Mouse (Mus musculus): ENCODE results near the gene Nr6a1. TPM values are rescaled to one million over a fixed set of nuclear protein-coding genes. Genes with fewer than 3 reads are reported as not detected.
A peak's percentile ranks its signal among the peaks of the same experiment; 100 is the strongest.

The Nr6a1 gene
- polyA plus RNA-seq, 1 experiment, result 7.9 TPM

DNA sequence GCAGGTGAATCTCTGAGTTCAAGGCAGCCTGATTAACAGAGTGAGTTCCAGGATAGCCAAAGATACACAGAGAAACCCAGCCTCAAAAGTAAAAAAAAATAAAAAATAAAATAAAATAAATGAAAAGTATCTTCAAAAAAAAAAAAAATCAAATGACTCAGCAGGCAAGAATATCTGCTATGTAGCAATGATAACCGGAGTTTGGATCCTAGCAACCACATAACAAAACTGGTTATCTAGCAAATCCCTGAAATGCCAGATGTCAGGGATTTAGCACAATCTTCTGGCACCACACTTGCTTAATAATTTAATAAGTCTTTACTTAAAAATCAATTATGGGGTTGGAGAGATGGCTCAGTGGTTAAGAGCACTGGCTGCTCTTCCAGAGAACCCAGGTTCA, 23.2 kb downstream of the Nr6a1 start:
- no peak overlapping the region for H3K4me3 ChIP-seq (ENCODE audit: insufficient read depth, low read length)
- no peaks in the 10 kb centered on the region for H3K4me1 ChIP-seq (ENCODE audit: control insufficient read depth, insufficient read depth, low read length)
- no peak for TF ChIP-seq POLR2A (IDR thresholded peaks at IDR 0.05; ENCODE audit: extremely low read depth, insufficient read depth, low read length)
- TF ChIP-seq CTCF (IDR thresholded peaks at IDR 0.05; ENCODE audit: extremely low read depth, insufficient read depth, low read length), result no peak
- no peak overlapping the region for H3K27ac ChIP-seq (ENCODE audit: insufficient read depth, low read length)

DNA sequence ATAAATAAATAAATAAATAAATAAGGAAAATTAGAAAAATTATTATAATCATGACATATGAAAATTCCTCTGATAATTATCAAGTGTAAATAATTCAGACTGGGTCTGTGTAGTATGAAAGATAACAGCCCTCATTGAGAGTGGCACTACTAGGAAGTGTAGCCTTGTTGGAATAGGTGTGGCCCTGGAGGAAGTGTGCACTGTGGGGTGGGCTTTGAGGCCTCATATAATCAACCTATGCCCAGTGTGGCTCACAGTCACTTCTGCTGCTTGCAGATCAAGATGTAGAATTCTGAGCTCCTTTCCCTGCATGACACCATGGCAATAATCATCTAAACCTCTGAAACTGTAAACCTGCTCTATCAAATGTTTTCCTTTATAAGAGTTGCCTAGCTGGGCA, 24.6 kb downstream of the Nr6a1 start:
- TF ChIP-seq CTCF (IDR thresholded peaks at IDR 0.05; ENCODE audit: extremely low read depth, insufficient read depth, low read length), result no peak

DNA sequence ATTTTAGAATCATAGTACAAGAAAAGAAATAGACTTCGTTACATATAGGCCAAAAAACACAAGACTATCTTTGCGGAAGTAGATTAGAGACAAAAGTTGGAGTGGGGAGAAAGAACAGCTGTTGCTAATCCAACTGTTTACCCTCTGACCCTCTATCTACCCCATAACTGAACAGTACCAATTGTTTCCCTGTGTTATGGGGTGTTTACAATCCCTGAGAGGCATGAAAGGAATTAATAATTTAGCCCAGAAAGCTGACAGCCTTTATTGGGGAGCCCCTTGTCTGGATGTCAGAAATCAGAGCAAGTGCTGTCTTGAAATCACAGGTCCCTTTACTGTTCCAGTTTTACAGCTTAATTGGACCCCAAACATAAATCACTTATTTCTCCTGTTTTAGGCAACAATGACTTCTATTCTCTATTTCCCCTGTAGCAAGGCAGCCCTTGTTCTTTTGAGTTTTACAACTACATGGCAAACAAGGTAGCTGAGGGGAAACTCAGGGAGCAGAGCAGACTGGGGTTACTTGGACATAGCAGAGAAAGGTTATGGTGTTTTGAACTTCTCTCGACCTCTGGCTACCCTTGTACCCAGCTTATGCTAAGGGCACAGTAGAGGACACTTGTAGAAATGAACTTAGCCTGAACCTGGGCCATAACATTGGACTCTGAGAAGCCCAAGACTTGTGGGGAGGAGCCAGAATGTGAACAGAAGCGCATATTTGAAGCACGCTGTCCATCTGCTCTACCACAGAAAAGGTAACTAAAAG, 46.4 kb downstream of the Nr6a1 start:
- TF ChIP-seq POLR2A (IDR thresholded peaks at IDR 0.05; ENCODE audit: extremely low read depth, insufficient read depth, low read length), result no peak
- no peak for TF ChIP-seq CTCF (IDR thresholded peaks at IDR 0.05; ENCODE audit: extremely low read depth, insufficient read depth, low read length)

More for the DNA sequence above, 24.6 kb downstream of the Nr6a1 start:
- no peak overlapping the region for H3K4me3 ChIP-seq (ENCODE audit: insufficient read depth, low read length)
- no peak overlapping the region for H3K27ac ChIP-seq (ENCODE audit: insufficient read depth, low read length)
- H3K4me1 ChIP-seq (ENCODE audit: control insufficient read depth, insufficient read depth, low read length), result no peaks in the 10 kb centered on the region

DNA sequence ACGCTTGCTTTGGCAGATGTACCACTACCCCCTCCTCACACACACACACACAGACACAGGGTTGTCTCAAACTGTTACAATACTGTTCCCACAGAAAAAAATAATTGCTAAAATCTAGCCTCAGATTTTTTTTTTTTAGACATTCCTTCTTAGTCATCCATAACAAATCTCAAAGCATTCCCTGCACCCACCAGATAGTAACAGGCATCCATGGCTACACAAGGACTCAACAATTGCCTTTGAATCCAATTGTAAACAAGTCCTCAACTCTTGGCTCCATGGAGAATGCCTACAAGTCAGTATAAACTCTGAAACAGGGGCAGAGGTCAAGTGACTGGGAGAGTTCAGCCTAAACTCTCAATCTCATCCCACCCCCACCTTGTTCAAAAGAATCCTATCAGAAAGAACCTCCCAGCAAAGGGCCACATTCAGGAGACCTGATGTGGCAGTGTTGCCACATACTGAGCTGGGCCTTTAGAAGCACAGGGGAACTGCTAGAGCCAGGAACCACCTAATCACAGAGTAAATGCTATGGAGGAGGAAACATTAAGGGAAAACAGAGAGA, 52.9 kb downstream of the Nr6a1 start:
- Histone ChIP-seq H3K4me1 (ENCODE audit: control insufficient read depth, insufficient read depth, low read length) (no peaks in the 10 kb centered on the region; the same call in 1 of the 2 replicates), H3K4me3 (ENCODE audit: insufficient read depth, low read length) (no peak overlapping the region), H3K27ac (ENCODE audit: insufficient read depth, low read length) (no peak overlapping the region)
- TF ChIP-seq CTCF (IDR thresholded peaks at IDR 0.05; ENCODE audit: extremely low read depth, insufficient read depth, low read length) (no peak), POLR2A (IDR thresholded peaks at IDR 0.05; ENCODE audit: extremely low read depth, insufficient read depth, low read length) (no peak)

More for the DNA sequence above, 46.4 kb downstream of the Nr6a1 start:
- Histone ChIP-seq H3K27ac (ENCODE audit: insufficient read depth, low read length) (no peak overlapping the region), H3K4me3 (ENCODE audit: insufficient read depth, low read length) (no peak overlapping the region), H3K4me1 (ENCODE audit: control insufficient read depth, insufficient read depth, low read length) (no peaks in the 10 kb centered on the region)

DNA sequence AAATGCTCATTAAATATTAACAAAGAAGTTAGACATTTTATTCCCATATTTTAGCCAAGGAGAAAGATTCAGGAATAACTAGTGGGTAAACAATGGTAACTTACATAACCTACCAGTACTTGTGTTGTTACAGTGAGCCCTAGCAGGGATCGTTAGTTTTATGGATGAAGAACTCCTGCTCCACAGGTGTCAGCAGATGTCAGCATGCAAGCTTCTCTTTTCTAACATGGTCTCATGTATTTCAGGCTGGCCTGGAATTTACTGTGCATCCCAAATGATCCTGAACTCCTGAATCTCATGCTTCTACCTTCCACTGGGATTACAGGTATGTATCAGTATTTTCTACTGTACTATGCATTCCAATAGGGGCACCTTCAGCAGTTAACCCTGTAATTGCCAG, 54.8 kb downstream of the Nr6a1 start:
- Histone ChIP-seq H3K27ac (ENCODE audit: insufficient read depth, low read length) (no peak overlapping the region), H3K4me3 (ENCODE audit: insufficient read depth, low read length) (no peak overlapping the region), H3K4me1 (ENCODE audit: control insufficient read depth, insufficient read depth, low read length) (no peaks in the 10 kb centered on the region; the same call in 1 of the 2 replicates)
- TF ChIP-seq POLR2A (IDR thresholded peaks at IDR 0.05; ENCODE audit: extremely low read depth, insufficient read depth, low read length) (no peak), CTCF (IDR thresholded peaks at IDR 0.05; ENCODE audit: extremely low read depth, insufficient read depth, low read length) (no peak)

DNA sequence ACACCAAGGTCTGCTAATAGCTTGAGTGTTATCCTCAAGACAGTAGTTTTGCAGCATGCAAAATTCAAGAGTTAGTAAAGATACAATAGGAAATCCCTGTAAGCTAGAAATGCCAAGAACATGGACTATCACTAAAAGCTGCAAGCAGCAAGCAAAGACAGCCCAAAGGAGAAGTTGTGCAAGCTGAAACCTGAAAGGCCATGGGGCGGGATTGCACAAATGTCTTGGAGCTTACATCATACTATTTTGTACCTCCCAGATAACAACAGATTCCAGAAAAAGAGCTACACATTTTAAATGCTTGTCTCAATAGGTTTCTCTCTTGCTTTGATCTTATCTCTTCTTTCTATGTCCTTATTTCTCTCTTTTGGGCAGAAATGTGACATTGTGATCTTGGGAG, 60.8 kb downstream of the Nr6a1 start:
- no peak overlapping the region for H3K4me3 ChIP-seq (ENCODE audit: insufficient read depth, low read length)
- H3K4me1 ChIP-seq (ENCODE audit: control insufficient read depth, insufficient read depth, low read length), result no peaks in the 10 kb centered on the region
- no peak overlapping the region for H3K27ac ChIP-seq (ENCODE audit: insufficient read depth, low read length)
- TF ChIP-seq POLR2A (IDR thresholded peaks at IDR 0.05; ENCODE audit: extremely low read depth, insufficient read depth, low read length) (no peak), CTCF (IDR thresholded peaks at IDR 0.05; ENCODE audit: extremely low read depth, insufficient read depth, low read length) (no peak)

DNA sequence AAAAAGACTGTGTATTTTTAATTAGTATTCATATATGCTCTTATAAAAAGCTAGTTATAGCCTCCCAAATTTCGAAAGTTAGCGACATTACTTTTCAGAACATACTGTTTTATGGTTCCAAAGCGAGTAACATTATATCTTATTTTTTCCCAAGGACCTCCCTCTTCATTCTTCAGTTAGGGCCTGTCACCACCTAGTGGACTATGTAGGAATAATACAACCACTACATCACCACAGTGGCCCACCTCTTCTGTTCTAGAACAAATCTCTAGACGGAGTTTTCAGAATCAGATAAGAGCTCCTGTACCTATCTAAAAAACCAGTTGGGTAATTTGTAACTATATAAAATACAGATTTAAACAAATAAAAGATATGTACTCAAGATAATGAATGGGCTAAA, 63.5 kb downstream of the Nr6a1 start:
- Histone ChIP-seq H3K4me3 (ENCODE audit: insufficient read depth, low read length) (no peak overlapping the region), H3K27ac (ENCODE audit: insufficient read depth, low read length) (no peak overlapping the region), H3K4me1 (ENCODE audit: control insufficient read depth, insufficient read depth, low read length) (no peaks in the 10 kb centered on the region)
- TF ChIP-seq POLR2A (IDR thresholded peaks at IDR 0.05; ENCODE audit: extremely low read depth, insufficient read depth, low read length) (no peak), CTCF (IDR thresholded peaks at IDR 0.05; ENCODE audit: extremely low read depth, insufficient read depth, low read length) (peak; percentile 33; the same call in 1 of the 2 replicates)

DNA sequence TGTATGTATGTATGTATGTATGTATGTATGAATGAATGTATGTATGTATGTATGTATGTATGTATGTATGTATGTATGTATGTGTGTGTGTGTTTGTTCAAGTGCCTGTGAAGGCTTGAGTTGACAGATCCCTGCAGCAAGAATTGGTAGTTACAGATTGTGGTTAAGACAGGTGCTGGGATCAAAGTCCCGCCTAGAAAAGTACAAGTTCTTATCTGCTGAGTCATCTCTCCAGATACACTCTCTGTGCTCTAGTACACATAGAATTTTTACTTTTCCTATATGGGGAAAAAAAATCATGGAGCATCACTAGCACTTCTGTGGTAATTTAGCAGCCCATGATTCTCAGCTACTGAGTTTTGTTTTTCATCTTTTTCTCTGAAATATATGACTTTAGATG, 75.7 kb downstream of the Nr6a1 start:
- TF ChIP-seq POLR2A (IDR thresholded peaks at IDR 0.05; ENCODE audit: extremely low read depth, insufficient read depth, low read length), result no peak
- TF ChIP-seq CTCF (IDR thresholded peaks at IDR 0.05; ENCODE audit: extremely low read depth, insufficient read depth, low read length), result no peak
- H3K27ac ChIP-seq (ENCODE audit: insufficient read depth, low read length), result no peak overlapping the region
- H3K4me1 ChIP-seq (ENCODE audit: control insufficient read depth, insufficient read depth, low read length), result no peaks in the 10 kb centered on the region
- no peak overlapping the region for H3K4me3 ChIP-seq (ENCODE audit: insufficient read depth, low read length)

DNA sequence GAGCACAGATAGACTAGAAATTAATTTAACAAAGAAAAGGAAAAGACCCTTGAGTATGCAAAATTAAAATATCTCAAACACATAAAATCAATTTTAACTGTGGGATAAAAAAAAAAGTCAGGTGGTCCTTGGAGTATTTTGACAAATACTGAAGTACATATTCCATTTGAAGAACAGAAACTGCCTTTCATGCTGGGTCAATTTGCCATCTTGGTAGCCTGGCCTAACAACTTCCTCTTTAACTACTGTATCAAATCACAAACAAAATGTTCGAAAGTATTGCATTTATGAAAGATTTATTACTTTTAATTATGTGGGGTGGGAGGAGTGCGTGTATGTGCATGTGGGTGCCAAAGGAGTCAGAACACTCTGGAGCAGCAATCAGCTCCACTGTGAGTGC, 81.2 kb downstream of the Nr6a1 start:
- Histone ChIP-seq H3K27ac (ENCODE audit: insufficient read depth, low read length) (no peak overlapping the region), H3K4me1 (ENCODE audit: control insufficient read depth, insufficient read depth, low read length) (no peaks in the 10 kb centered on the region), H3K4me3 (ENCODE audit: insufficient read depth, low read length) (no peak overlapping the region)
- TF ChIP-seq POLR2A (IDR thresholded peaks at IDR 0.05; ENCODE audit: extremely low read depth, insufficient read depth, low read length), result no peak
- no peak for TF ChIP-seq CTCF (IDR thresholded peaks at IDR 0.05; ENCODE audit: extremely low read depth, insufficient read depth, low read length)

DNA sequence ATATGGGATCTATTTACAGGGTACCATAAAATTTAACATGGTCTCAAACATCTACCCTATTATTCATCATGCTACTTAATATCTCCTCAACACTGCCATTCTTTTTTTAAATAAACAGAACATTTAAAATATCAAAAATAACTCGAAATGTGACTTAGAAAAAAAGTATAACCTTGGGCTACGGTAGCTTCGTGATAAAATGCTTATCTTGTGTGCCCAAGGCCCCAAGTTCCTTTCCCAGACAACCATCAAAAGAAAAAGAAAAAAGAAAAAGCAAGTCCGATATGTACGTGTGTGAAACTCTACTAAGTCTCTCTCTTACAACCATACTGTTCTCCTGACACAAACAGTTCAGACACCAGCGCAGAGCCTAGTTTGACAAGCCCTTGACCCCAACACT, 92.0 kb downstream of the Nr6a1 start:
- TF ChIP-seq POLR2A (IDR thresholded peaks at IDR 0.05; ENCODE audit: extremely low read depth, insufficient read depth, low read length) (no peak), CTCF (IDR thresholded peaks at IDR 0.05; ENCODE audit: extremely low read depth, insufficient read depth, low read length) (no peak)
- no peak overlapping the region for H3K27ac ChIP-seq (ENCODE audit: insufficient read depth, low read length)
- no peak overlapping the region for H3K4me3 ChIP-seq (ENCODE audit: insufficient read depth, low read length)

More for the DNA sequence above, 92.0 kb downstream of the Nr6a1 start:
- no peaks in the 10 kb centered on the region for H3K4me1 ChIP-seq (ENCODE audit: control insufficient read depth, insufficient read depth, low read length)
